Mouse (Mus musculus): ENCODE results near the gene Tor2a.

DNA sequence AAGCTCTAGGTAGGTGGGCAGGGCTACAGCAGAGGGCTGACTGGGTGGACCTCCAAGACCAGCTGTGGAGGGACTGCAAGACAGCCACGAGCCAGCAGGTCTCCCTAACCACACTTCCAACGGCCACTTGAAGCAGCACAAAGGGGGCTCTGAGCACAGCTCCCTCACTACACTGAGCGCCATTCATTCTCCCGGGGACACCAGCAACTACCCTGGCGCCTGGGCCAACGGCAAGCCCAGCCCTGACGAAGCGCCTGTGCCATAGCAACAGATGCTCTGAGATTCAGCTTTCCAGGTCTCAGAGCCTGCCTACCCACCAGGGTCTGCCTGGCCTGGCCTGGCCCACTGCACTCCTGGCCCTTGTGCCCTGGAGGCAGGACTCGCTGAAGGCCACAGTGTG, 38.3 kb upstream of the Tor2a start:
- TF ChIP-seq POLR2A (IDR thresholded peaks at IDR 0.05; ENCODE audit: borderline replicate concordance, insufficient read depth, low read length), result no peak
- no peak for TF ChIP-seq CTCF (IDR thresholded peaks at IDR 0.05; ENCODE audit: borderline replicate concordance, insufficient read depth, low read depth, low read length)

All from cerebellum, adult 2 months (tissue).